Mouse (Mus musculus) neutrophil, adult 5-6 weeks (primary cell): ENCODE results near the gene Tomm40. TPM values are rescaled to one million over a fixed set of nuclear protein-coding genes. Genes with fewer than 3 reads are reported as not detected.
A peak's percentile ranks its signal among the peaks of the same experiment; 100 is the strongest.

Experiments used
- ATAC-seq: fragments of 151-379, 151-347 bp; 2 replicates; pipeline ENCODE4 v1.8.0; 2017; ENCODE audit warnings: mild to moderate bottlenecking, moderate TSS enrichment; ENCODE audit not compliant: insufficient number of reproducible peaks, poor library complexity, low FRiP score, severe bottlenecking; ENCODE audit errors: extremely low read depth
- total RNA-seq: library from RNA; stranded (forward); fragments of 200-1000 nt; gene quantifications from 2 replicates; pipeline ENCODE4 v1.2.3, GENCODE M21; 2017

Gene Tomm40
- total RNA-seq: 22.2 and 22.3 TPM in 2 replicates

- peak; percentile 89 for ATAC-seq
These were observed at the start of gene Tomm40 for GRCm38 (mm10) chr7:19715239-19716054. Tomm40 (minus strand) TSS chr7:19715438.

GRCm38 (mm10) chr7:19764581-19764980 lies 49.3 kb upstream of the Tomm40 start:
- no peak for ATAC-seq

- ATAC-seq: no peak
These were observed 48.7 kb upstream of the Tomm40 start for GRCm38 (mm10) chr7:19763829-19764477.

- no peak for ATAC-seq
These were observed 47.0 kb upstream of the Tomm40 start for GRCm38 (mm10) chr7:19762283-19762682.

GRCm38 (mm10) chr7:19760021-19760420 lies 44.8 kb upstream of the Tomm40 start:
- ATAC-seq: no peak

- ATAC-seq: no peak
These were observed 43.4 kb upstream of the Tomm40 start for GRCm38 (mm10) chr7:19758623-19759022.

GRCm38 (mm10) chr7:19755851-19756786 lies 40.9 kb upstream of the Tomm40 start:
- no peak for ATAC-seq

GRCm38 (mm10) chr7:19755008-19755407 lies 39.8 kb upstream of the Tomm40 start:
- no peak for ATAC-seq

- no peak for ATAC-seq
These were observed 38.8 kb upstream of the Tomm40 start for GRCm38 (mm10) chr7:19754065-19754464.

- ATAC-seq: no peak
These were observed 38.3 kb upstream of the Tomm40 start for GRCm38 (mm10) chr7:19753587-19753986.

- no peak for ATAC-seq
These were observed 37.4 kb upstream of the Tomm40 start for GRCm38 (mm10) chr7:19752652-19753051.

- ATAC-seq: no peak
These were observed 35.8 kb upstream of the Tomm40 start for GRCm38 (mm10) chr7:19751070-19751383.

- ATAC-seq: peak; percentile 24; the same call in 1 of the 2 replicates
These were observed 35.2 kb upstream of the Tomm40 start, which contains the start of gene Nectin2 for GRCm38 (mm10) chr7:19750217-19751069. Nectin2 (minus strand) TSS chr7:19750483.

- peak; percentile 49 for ATAC-seq
These were observed 34.4 kb upstream of the Tomm40 start for GRCm38 (mm10) chr7:19749389-19750216.

- no peak for ATAC-seq
These were observed 33.3 kb upstream of the Tomm40 start for GRCm38 (mm10) chr7:19748219-19749195.

- ATAC-seq: no peak; the same call in 1 of the 2 replicates
These were observed 32.4 kb upstream of the Tomm40 start for GRCm38 (mm10) chr7:19747420-19748218.
